Mouse (Mus musculus) liver, embryonic 14.5 days (tissue): Measurements from ENCODE around the gene Zfp180.

ENCODE experiments used
- CTCF ChIP-seq: IDR thresholded peaks from 2 replicates; pipeline ENCODE4 v1.5.1; 2016; ENCODE audit warnings: antibody characterized with exemption, low read depth, control low read depth
- EP300 ChIP-seq: IDR thresholded peaks from 2 replicates; pipeline ENCODE4 v1.6.1; 2016; ENCODE audit warnings: antibody characterized with exemption, low read depth

DNA sequence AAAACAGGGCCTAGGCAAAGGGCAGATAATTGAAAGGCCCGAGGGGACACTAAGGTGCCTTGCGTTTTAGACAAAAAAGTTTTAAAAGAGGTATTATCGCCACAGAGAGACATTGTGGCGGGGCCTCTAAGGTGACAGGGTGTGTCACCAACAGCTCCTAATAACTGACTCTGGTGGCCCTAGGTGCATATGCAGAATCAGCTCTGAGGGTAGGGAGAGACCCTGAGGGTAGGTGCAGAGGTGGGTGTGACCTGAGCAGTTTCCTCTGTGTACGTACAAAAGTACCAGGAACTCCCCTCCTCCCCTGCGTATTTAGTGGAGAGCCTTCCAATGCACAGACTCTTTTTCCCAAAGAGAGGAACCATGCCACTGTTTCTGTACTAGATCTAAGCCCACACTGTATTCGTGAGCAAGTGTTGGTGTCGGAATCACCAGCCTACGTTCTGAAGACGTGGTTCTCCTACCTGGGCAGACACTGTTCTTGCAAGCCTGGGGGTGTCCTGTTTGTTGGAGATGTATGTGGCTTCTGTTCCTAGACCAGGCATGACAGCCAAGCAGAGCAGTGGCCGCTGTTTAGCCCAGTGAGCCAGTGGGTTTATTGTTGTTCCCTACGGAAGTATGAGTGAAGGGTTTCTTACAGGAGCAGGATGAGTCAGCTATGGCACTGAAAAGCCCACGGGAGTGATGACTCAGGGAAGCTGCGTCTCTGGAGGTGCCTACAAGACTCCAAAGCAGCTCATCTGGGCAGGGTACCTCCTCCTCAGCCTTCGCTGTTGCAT is 922 bp downstream of the Zfp180 start:
- TF ChIP-seq CTCF (no peak), EP300 (no peak)
